19 mouse cellular contexts compared by ENCODE assay signal in the genomic region with DNA sequence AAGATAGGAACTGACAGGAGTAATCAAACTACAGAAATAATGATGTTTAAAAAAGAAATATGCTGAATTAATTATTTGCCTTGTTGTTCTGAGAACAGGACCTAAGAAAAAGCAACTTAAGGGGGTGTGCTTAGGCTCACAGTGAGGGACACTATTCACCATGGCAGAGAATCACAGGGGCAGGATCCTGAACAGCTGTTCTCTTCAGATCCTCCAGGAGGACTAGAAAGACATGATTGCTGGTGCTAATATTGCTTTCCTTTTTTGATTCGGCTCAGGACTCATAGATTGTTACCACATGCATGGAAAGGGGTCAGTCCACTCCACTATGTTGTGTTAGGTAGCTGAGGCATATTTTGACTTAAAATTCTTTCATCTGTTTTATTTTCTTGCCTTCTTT.
DNase-seq lines count a peak whose midpoint lies in the region; ATAC-seq and TF ChIP-seq lines count a peak whose summit lies in the region.
"Had no signal": no experiment of that assay in that cellular context is flagged by ENCODE, and none has a peak within 500 bp of the region (broad histone marks: within the 10 kb centered on the region; RNA-seq: fewer than 3 reads in every experiment).

No protein-coding gene starts in this region.

- H3K9me3 ChIP-seq in hindbrain, postnatal 0 days (ENCODE audit: low read length) = no peaks in the 10 kb centered on the region
- H3K9me3 ChIP-seq in hindbrain, embryonic 13.5 days = no peaks in the 10 kb centered on the region
- no peaks in the 10 kb centered on the region for H3K9me3 ChIP-seq in forebrain, embryonic 12.5 days
- no peaks in the 10 kb centered on the region for H3K9me3 ChIP-seq in forebrain, embryonic 15.5 days
- H3K9me3 ChIP-seq: intestine, embryonic 15.5 days; limb, embryonic 10.5 days; megakaryocyte, embryonic 14.5 days had no signal

- H3K36me3 ChIP-seq in hindbrain, postnatal 0 days (ENCODE audit: insufficient read depth, low read length) = no peaks in the 10 kb centered on the region
- H3K36me3 ChIP-seq in hindbrain, embryonic 13.5 days = no peaks in the 10 kb centered on the region
- no peaks in the 10 kb centered on the region for H3K36me3 ChIP-seq in forebrain, embryonic 12.5 days (replicated peaks)
- no peaks in the 10 kb centered on the region for H3K36me3 ChIP-seq in forebrain, embryonic 15.5 days
- H3K36me3 ChIP-seq: intestine, embryonic 15.5 days; limb, embryonic 10.5 days had no signal

- H3K4me1 ChIP-seq in hindbrain, postnatal 0 days (ENCODE audit: insufficient read depth, low read length) = no peaks in the 10 kb centered on the region
- H3K4me1 ChIP-seq in hindbrain, embryonic 13.5 days (replicated peaks) = no peaks in the 10 kb centered on the region
- H3K4me1 ChIP-seq in forebrain, embryonic 12.5 days = 0 out of 2 replicates have a peak, but pooled peaks cover 2% of the 10 kb centered on the region
- peaks cover 3% of the 10 kb centered on the region; the same call in 1 of the 2 replicates for H3K4me1 ChIP-seq in forebrain, embryonic 15.5 days
- H3K4me1 ChIP-seq: intestine, embryonic 15.5 days; limb, embryonic 10.5 days; megakaryocyte, embryonic 14.5 days had no signal

- no peak overlapping the region for H3K27ac ChIP-seq in hindbrain, postnatal 0 days
- H3K27ac ChIP-seq in hindbrain, embryonic 13.5 days = no peak overlapping the region
- H3K27ac ChIP-seq in forebrain, embryonic 12.5 days = no peak overlapping the region
- peak overlapping the region; percentile 48; the same call in 1 of the 2 replicates for H3K27ac ChIP-seq in forebrain, embryonic 15.5 days (replicated peaks)
- H3K27ac ChIP-seq: intestine, embryonic 15.5 days; limb, embryonic 10.5 days had no signal

- H3K4me3 ChIP-seq in hindbrain, postnatal 0 days (ENCODE audit: low read length) = no peak overlapping the region
- no peak overlapping the region for H3K4me3 ChIP-seq in hindbrain, embryonic 13.5 days
- no peak overlapping the region for H3K4me3 ChIP-seq in forebrain, embryonic 12.5 days (replicated peaks)
- no peak overlapping the region for H3K4me3 ChIP-seq in forebrain, embryonic 15.5 days
- H3K4me3 ChIP-seq: intestine, embryonic 15.5 days; limb, embryonic 10.5 days; megakaryocyte, embryonic 14.5 days; myocyte had no signal

- 7% methylated on average over 1 of the region's 1 CpGs for WGBS in hindbrain, postnatal 0 days
- 28% methylated on average over 1 of the region's 1 CpGs for WGBS in hindbrain, embryonic 13.5 days
- WGBS in forebrain, embryonic 12.5 days = 31% methylated on average over 1 of the region's 1 CpGs
- 19% methylated on average over 1 of the region's 1 CpGs for WGBS in forebrain, embryonic 15.5 days

- no peak for ATAC-seq in hindbrain, postnatal 0 days
- ATAC-seq in hindbrain, embryonic 13.5 days (ENCODE audit: low FRiP score) = no peak
- ATAC-seq in forebrain, embryonic 12.5 days (ENCODE audit: low FRiP score) = peak; percentile 76
- no peak for ATAC-seq in forebrain, embryonic 15.5 days (replicated peaks)
- ATAC-seq: intestine, embryonic 15.5 days had no signal

- peak; percentile 44 for TF ChIP-seq CTCF in hindbrain, postnatal 0 days (IDR thresholded peaks at IDR 0.05; ENCODE audit: low read depth)

- intact Hi-C loops in heart, postnatal 10 days (cut with DNase I) = no loop called here

- H3K27me3 ChIP-seq in hindbrain, postnatal 0 days (ENCODE audit: insufficient read depth, low read length) = no peaks in the 10 kb centered on the region
- no peaks in the 10 kb centered on the region for H3K27me3 ChIP-seq in hindbrain, embryonic 13.5 days
- H3K27me3 ChIP-seq in forebrain, embryonic 12.5 days = no peaks in the 10 kb centered on the region
- H3K27me3 ChIP-seq in forebrain, embryonic 15.5 days = no peaks in the 10 kb centered on the region
- H3K27me3 ChIP-seq: intestine, embryonic 15.5 days; megakaryocyte, embryonic 14.5 days had no signal

- peak; percentile 28 for DNase-seq in hindbrain, postnatal 0 days (ENCODE audit: low spot score)
- DNase-seq in retina, postnatal 1 day = peak; percentile 44
- DNase-seq in urinary bladder, adult 2 months (ENCODE audit: low spot score) = no peak
- no peak for DNase-seq in heart, postnatal 10 days
- DNase-seq: adrenal gland, adult 2 months; gastrocnemius, postnatal 14 days; heart, adult 18-20 months; kidney, adult 9 months; kidney, postnatal 36 days; lung, adult 18-20 months; lung, postnatal 14 days; right cerebral cortex, postnatal 4 days had no signal

- no peak overlapping the region for H3K9ac ChIP-seq in hindbrain, postnatal 0 days (replicated peaks; ENCODE audit: low read length)
- no peak overlapping the region for H3K9ac ChIP-seq in hindbrain, embryonic 13.5 days
- no peak overlapping the region for H3K9ac ChIP-seq in forebrain, embryonic 12.5 days
- H3K9ac ChIP-seq in forebrain, embryonic 15.5 days (replicated peaks) = no peak overlapping the region
- H3K9ac ChIP-seq: intestine, embryonic 15.5 days had no signal

- no peak overlapping the region for H3K4me2 ChIP-seq in hindbrain, postnatal 0 days (ENCODE audit: low read depth, low read length)
- no peak overlapping the region for H3K4me2 ChIP-seq in hindbrain, embryonic 13.5 days
- no peak overlapping the region for H3K4me2 ChIP-seq in forebrain, embryonic 12.5 days
- H3K4me2 ChIP-seq in forebrain, embryonic 15.5 days (replicated peaks) = no peak overlapping the region
- H3K4me2 ChIP-seq: intestine, embryonic 15.5 days had no signal

Comparison
In these comparisons a context has a peak if more than half of its experiments do, and no peak if none do; other contexts are left out.
1. DNase-seq: peak in hindbrain, postnatal 0 days (single experiment) and retina, postnatal 1 day (single experiment); none in urinary bladder, adult 2 months (single experiment) and heart, postnatal 10 days (0 of 2).